Mouse (Mus musculus) erythroid progenitor cell, adult 5-6 weeks (primary cell): Measurements from ENCODE around the gene Cpa1. TPM values are rescaled to one million over a fixed set of nuclear protein-coding genes. Genes with fewer than 3 reads are reported as not detected.

Experiments used
- ATAC-seq: replicated peaks from 2 replicates; pipeline ENCODE4 v1.8.0; 2016; ENCODE audit warnings: moderate number of reproducible peaks, mild to moderate bottlenecking, moderate TSS enrichment, inconsistent platforms; ENCODE audit not compliant: poor library complexity, low FRiP score, severe bottlenecking
- total RNA-seq, 2 experiments: library from RNA; stranded (forward) in 1 of 2; stranded (reverse) in 1 of 2; fragments of 150-400 nt in 1 of 2; fragments of 186-747, 209-891 nt in 1 of 2; gene quantifications; 2 replicates each; pipeline versions ENCODE4 v1.2.3 to v1.2.4; 2015 to 2017; ENCODE audit warnings: low replicate concordance in 2 of 2

The Cpa1 gene
- total RNA-seq, 2 experiments from 2014 or later = not detected

DNA sequence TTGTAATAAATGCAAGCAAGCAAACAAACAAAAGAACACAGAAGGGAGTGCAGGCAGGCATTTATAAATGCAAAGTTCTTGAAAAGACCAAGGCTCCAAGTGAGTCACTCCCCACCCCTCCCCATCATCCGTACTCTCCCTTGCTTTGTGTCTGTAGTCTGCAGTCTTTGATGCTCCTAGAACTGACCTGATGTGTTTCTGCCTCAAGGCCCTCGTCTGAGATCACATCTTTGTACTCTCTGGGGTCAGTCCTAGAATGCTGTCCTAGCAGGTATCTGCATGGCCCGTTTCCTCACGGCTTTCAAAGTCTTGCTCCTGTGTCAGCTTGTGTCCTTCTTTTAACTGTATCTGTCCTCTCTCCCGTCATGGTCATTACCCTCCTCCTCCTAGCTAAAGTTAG lies 19.4 kb upstream of the Cpa1 start:
- ATAC-seq = no peak

DNA sequence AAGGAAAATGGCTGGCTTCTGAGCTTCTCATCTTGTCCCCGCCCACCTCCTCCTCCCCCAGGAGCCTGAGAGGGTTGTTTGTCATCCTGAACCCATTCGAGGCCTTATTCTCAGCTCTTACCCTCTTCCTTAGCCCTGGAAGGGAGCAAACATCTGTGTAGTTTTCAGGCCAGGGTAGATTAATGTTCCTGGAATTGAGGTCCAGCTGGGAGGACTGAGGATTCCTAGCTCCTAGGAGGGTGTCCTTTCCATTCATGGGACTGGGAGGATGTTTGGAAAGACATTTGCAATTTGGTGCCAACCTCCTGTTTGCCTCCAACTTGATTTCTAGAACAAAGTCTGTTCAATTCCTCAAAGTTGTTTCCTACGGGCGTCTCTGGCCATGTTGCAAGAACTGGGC lies 18.4 kb upstream of the Cpa1 start:
- no peak for ATAC-seq

DNA sequence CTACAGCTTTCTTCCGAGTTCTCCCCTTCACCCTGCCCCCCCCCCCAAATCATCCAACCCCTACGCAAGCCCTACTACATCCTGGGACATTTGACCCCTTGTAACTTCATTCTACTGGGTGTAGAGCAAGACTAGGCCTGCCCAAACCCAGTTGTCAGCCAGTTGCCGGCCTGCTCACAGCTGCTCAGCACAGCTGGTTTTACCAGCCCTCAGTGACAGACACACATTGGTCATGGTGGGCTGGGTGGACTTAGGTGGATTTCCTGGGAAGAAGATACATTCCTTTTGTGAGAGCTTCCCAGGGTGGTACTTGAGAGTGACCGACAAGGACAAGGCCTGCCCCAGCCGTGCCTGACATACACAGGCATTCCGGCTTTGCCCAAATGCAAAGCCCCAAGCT lies 18.0 kb upstream of the Cpa1 start:
- ATAC-seq = no peak

DNA sequence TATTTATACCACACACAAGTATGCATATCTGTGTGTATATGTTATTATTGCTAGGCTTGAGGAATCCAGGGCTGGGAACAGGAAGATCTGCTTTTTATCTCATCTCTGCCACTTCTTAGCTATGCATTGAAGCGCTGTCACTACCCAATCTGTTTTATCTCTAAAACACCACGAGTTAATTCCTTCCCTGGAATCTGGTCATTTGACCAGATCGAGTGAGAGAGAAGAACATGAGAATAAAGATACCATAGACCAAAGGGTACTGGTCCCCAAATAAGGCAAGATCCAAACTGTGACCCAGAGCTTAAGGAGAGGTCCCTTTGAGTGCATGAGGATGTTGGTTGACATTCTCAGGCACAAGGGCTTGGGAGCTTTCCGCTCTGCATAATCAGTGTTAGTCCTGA lies 17.0 kb upstream of the Cpa1 start:
- ATAC-seq = no peak

DNA sequence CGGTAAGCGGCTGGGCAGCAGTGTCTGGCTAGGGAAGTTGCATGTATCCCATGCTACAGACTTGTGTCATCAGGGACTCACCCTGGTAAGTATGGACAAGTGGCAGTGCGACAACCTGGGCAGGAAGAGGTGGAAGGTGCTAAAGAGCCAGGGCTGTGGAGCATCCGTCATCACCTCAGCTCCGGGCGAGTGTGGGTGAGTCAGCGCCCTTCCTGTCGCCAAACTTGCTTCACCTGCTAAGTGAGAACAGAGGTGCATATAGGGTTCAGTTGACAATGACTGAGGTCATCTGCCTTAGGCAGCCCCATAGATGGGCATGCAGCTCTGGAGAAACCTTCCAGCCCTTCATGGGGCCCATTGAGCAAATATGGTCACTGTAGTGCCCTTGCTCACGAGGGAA lies 14.3 kb upstream of the Cpa1 start:
- ATAC-seq = no peak

DNA sequence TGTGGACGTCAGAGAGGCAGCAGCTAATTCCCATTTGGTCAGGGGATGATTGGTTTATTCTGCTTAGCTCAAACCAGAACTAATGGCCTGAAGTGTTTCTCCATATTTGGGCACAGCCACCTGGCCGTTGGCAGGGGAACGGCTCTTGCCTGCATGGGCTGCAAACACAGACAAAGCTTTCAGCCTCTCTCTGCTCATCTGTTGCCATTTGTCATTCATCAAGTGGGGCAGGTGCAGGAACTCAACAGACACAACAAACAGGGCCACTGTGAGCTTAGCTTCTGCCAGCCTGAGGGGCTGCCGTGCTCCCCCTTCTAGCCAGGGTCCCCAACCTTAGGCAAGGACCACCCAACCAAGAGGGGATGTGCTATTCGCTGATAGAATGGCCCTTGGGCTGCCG lies 10.9 kb upstream of the Cpa1 start:
- no peak for ATAC-seq

DNA sequence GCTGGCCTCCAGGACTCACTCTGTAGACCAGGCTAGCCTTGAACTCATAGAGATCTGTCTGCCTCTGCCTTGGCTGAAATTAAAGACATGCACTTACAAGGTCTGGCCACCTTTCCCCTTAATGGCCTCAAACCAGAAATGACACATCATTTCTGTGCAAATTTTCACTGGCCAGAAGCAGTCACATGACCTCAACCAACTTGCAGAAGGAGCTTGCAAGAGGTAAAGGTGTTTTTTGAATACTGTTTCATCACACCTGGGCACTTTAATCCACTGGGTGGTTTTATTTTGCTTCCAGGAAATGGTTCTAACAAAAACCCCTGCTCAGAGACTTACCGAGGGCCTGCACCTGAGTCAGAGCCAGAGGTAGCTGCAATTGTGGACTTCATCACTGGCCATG lies 9.0 kb upstream of the Cpa1 start:
- no peak for ATAC-seq

DNA sequence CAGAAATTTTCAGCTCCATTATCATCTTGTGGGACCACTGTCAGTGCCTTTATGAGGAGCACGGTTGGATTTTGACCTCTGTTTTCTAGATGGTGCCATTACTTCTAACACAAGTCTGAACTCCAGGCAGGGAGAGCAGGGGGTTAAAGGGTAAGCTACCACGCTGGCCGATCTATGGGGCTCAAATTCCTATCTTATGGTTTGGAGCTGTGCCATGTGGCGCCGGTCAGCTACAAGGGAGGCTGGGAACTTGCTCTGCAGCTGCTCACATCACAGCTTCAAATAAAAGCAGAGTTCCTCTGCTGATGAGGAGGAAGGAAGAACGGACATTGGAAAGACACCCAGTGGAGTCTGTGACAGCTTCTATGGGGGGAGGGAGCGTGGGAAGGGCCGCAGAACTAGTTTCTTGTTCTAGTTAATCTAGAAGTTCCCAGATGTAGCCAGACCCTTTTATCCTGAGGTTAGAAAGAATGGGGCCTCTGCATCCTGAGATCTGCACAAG lies 3.6 kb upstream of the Cpa1 start:
- ATAC-seq = no peak

DNA sequence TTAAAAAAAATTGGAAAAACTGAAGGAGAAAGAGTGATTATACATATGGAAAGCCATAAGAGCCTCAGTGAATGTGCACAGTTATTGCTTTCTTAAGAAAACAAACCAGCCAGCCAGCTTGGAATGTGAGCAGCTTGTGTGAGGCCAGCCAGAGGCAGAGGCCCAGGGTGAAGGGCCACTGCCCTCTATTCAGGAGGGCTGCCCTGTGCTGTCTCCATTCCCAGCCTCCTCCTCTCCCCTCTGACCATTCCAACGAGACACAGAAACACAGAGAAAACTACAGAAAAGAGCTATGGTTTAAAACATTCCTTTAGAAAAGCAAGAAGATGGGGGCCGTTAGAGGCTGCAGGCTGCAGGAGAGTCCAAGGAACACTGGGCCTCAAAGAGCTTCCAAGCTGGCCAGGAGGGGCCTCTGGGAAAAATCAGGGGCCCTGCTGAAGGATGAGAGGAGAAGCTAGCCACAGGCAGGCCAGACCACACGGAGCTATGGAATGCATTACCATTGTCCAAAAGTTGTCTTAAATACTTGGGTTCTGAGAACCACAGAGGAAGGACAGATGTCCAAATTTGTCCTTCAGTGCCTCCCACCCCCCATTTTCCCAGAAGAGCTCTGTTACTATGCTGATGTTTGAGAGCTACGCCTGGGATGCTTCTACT lies 2.7 kb upstream of the Cpa1 start:
- no peak for ATAC-seq

DNA sequence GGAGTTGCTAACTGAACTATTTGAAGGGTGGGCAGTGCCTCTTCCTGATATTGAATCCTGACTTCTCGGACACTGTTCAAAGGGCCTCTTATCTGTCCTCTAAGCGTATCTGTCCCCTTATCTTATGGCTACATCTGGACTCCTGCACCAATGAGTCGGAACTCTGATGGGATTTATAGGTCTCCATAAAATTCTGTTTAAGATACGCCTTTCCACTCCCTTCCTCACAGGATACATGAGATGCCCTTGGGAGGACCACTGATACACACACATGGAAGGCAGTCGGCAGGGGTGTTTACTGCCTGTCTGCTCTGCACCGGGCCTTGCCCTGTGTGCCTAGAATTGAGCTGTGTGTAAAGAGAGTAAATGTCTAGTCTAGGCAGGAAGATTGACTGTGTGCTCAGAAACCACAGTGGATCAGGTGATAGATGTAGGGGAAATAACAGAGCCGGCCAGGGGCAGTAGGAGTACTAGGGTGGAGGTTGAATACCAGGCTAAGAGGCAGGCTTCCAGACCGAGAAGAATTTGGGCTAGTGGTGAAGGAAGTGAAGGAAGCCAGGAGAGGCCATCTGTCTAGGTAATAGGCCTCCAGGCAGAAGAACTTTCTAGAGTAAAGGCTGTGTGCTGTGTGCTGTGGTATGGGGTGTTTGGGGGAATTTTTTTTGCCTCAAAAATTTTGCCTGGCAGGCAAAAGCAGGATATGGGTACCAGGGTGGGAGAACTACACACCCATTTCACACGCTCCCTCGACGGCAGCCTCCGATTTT lies 4.9 kb downstream of the Cpa1 start:
- no peak for ATAC-seq

DNA sequence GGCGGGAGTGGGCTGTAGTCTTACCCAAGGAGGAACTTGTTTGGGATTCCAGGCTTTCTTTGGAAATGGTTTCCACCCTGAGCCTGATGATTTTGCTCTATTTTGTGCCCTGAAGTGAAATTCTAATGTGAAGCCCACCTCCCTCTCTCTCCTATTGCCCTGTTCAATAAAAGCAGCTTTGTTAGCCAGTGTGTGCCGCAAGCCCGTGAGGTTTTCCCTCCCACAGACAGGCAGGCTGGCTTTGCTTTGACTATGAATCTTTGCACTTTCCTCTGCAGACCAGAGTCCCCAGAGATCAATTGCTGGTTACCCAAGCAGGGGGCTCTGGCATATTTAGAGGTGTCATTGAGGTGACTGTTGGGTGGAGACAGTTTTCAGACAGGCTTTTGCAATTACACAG lies 5.4 kb downstream of the Cpa1 start:
- ATAC-seq = no peak

DNA sequence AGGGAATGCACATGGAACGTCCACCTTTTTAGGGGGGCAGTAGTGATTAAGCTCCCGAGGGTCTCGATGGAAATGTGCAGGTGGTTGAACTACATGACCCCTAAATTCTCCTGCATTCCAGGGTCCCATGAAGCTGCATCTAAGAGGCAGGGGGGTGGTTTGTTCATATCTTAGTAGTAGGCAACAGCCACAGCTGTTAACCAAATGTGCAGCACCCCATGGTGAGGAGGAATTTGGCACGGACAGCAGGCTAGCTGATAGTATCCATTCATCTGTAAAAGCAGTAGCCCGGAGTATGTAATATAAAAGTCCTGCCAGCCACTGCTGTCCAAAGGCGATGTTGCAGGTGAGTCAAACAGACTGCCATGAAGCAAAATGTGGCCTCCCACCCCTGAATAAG lies 6.4 kb downstream of the Cpa1 start:
- no peak for ATAC-seq

DNA sequence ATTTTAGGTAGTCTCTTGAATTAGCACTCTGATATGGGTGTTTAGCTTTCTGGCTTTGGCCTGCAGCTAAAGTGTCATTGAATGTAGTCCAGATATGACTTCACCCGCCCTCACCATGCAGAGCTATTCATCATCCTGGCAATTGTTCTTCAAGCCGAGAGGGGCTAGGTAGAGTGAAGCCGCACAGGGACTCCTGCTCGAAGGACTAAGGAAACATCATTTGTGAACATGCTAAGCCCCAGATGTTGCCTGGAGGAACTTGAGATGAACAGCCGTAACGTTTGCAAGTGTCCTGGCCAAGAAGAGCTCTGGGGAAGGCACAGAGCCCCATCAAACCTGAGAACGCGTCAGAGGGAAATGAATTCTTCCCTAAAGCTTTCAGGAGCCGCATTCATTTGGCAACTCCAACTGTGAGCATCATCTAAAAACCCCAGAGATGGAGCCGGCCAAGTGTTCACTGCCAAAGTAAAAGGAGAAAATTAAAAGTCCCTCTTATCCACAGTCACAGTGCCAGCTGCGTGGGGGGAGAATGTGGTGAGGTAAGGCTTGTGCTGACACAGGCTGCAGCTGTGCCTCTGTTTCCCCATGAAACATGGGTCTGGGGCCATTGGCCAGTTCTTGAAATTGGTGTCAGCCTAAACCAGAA lies 10.8 kb downstream of the Cpa1 start:
- ATAC-seq = no peak

DNA sequence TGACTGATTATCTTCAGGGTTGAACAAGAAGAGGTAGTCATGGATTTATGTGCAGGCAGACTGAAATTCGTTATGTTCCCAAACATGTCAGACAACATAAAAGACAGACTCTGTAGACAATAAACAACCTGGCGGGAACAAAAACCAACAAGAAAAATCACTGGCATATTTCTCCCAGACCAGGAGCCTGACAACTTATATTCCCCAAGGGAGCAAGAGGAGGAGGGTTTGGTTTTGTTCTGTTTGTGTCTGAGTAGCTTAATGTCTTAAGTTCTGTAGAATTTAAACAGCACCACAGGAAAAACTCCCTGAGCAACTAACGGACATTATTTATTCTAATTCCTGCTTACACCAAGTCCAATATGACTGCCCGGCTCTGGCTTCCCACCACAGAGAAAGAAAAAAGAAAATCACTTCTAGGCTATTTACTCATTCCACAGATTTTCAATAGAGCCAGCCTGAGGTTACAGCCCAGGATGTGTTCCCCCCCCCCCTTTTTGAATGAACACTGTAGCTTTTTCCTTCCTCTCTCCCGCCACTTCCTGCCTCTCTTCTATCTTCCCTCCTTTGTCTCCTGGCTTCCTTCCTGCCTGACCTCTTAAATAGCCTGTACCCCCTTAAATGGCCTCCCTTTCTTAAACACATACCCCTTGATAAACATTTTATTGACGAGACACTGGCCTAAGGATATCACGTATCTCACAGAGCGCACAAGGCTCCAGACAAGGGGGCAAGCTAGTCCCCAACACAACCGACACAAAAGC lies 13.6 kb downstream of the Cpa1 start:
- ATAC-seq = no peak

DNA sequence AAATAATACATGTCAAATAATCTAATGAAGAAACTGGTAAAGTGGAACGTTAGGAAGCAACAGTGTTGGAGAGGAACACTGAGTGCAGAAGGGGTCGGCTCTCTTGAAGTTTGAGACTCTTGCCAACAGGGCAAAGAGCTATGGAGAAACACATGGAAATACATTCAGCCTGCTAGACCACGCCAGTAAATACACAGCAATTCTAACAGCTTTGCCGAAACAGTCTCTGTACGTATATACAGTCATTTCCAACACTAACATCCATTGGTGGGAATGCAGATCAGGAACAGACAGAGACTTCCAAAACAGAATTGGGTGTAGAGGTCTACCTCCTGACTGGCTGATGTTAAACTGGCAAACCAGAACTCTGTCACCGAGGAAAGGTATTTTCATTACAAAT lies 14.5 kb downstream of the Cpa1 start:
- no peak for ATAC-seq

DNA sequence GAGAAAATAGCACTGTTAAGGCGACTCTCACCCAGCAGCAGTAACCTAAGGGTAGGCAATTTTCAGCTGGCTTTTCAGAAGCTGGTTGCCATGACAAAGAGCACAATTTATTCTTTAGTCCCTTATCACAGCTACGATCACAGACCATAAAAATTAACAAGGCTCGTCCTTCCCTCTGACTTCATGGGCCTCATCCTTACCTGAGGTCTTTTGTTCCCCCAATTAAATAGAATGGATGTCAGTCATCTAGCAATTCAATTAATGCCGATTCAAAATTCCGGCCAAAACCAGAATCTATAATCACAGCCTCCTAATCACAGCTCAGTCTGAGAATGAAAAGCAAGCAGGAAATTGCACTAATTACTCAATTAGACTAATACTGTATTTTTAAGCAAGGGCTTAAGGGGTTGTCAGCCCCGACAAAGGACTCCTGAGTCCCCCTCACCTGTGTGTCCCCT lies 15.4 kb downstream of the Cpa1 start:
- no peak for ATAC-seq

DNA sequence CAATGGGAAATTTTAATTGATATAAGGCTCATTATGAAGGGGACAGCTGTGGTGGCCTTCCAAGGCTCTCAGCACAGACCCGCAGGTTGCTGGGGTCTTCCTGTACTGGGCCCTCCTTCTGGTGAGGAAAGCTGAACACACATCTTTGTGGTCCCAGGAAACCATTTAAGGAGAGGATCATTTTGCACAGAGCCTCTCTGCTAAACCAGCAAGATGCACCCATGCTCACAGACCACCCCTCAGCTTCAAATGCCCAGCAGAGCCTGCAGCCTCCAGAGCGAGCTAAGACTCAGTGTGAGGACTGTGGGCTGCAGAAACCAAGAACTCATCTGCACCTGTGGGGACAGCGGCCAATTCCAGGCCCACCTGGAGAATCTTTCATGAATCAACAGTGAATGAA lies 15.9 kb downstream of the Cpa1 start:
- no peak for ATAC-seq

DNA sequence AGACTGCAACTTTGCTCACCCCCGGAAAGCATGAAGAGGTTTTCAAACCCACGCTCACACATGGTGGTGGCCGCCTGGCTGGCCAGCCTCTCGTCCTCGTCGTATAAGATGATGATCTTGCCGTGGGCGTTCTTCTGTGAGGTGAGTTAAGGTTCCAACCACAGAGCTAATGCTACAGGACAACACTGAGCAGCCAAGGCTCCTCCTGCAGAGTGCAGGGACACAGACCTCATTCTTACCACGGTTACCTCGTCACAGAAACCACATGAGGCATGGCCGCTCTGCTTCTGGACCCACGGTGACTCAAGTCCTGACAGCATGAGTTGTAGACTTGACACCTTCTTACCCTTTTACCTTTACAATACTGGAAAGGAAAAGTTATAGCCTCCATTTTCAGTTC lies 18.3 kb downstream of the Cpa1 start:
- ATAC-seq = no peak

DNA sequence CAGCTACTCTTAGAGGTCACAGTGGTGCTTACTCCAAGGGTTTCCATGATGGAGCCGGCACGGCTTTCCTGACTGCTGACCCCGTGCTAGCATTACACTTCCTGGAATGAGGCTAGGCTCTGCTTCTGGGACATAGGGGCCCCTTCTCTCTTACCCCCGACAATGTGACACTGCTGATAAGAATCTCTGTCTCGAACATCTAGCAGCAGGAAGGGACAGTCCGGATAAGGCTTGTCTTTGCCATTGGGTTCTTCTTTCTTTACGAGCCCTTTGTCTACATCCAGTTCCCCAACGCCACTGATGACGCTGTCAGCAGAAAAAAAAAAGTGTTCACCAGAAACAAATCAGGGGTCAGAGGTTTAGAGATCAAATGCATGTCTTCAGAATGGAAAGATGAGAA lies 19.6 kb downstream of the Cpa1 start:
- no peak for ATAC-seq

DNA sequence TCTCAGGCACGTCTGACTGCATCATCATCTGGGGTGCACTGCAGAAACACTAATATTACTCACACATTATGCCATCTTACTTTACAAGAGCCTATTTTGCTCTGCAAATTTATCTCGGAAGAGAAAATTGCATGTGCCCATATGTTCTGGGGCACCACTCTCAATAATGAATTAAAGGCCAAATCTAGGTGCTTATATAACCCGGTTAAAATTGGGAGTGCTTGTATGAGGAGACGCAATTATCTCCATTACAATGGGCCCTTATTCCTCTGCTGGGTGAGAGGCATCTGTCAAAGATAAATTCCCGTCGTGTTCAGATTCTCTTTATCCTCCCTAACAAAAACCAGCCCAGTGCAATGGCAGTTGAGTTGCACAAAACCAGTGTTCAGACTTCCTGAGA lies 25.8 kb downstream of the Cpa1 start:
- no peak for ATAC-seq
